8 mouse cellular contexts compared by ENCODE assay signal in the genomic region with DNA sequence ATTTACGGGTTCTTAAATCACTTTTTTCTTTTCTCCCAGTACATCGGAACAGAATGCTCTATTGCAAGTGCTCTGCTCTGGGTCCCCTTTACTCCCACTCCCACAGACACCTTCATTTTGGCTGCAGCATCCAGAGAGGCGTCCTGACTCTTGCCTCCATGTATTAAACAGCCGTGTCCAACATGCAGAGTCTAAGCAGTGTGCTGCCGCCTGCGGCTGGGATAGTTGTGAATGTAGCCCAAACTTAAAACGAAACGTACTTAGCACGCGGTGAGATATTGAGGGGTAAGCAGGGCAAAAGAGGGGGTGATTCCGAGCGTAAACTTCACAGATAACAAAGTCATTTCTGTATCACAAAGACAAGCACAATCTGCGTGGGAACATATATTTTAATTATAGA. TPM values are rescaled to one million over a fixed set of nuclear protein-coding genes. Genes with fewer than 3 reads are reported as not detected.
DNase-seq lines count a peak whose midpoint lies in the region; ATAC-seq and TF ChIP-seq lines count a peak whose summit lies in the region.

No protein-coding gene starts in this region.

- ATAC-seq in heart, postnatal 0 days (ENCODE audit: insufficient read depth, low read depth) = peak; percentile 57; the same call in 1 of the 2 replicates
- no peak for ATAC-seq in limb, embryonic 12.5 days (ENCODE audit: insufficient number of reproducible peaks, insufficient read depth, low FRiP score, low TSS enrichment, low read depth)
- ATAC-seq in midbrain, postnatal 0 days (ENCODE audit: low FRiP score) = 0 out of 2 replicates have a peak, but pooled peaks have one; percentile 53
- ATAC-seq in erythroblast, adult 5-6 weeks (replicated peaks; ENCODE audit: low FRiP score, poor library complexity, severe bottlenecking) = no peak

- H3K4me2 ChIP-seq in heart, postnatal 0 days (ENCODE audit: low read depth, low read length) = peak overlapping the region; percentile 85
- peak overlapping the region; percentile 88 for H3K4me2 ChIP-seq in limb, embryonic 12.5 days
- H3K4me2 ChIP-seq in midbrain, postnatal 0 days (ENCODE audit: low read depth, low read length, poor library complexity, severe bottlenecking) = peak overlapping the region; percentile 87

- DNase-seq in adrenal gland, postnatal 10 days = peak; percentile 14
- no peak for DNase-seq in adrenal gland, adult 8-10 months
- peak; percentile 47 for DNase-seq in embryo, embryonic 11 days
- DNase-seq in heart, postnatal 0 days (ENCODE audit: low spot score) = peak; percentile 61
- DNase-seq in midbrain, postnatal 0 days (ENCODE audit: low spot score) = no peak
- no peak for DNase-seq in adipocyte (ENCODE audit: low spot score)

- 5% methylated on average over 13 of the region's 13 CpGs for WGBS in heart, postnatal 0 days
- WGBS in limb, embryonic 12.5 days = 4% methylated on average over 13 of the region's 13 CpGs
- WGBS in midbrain, postnatal 0 days = 13% methylated on average over 13 of the region's 13 CpGs

- peak overlapping the region; percentile 90 for H3K27ac ChIP-seq in heart, postnatal 0 days (ENCODE audit: low read depth)
- H3K27ac ChIP-seq in limb, embryonic 12.5 days = no peak overlapping the region
- no peak overlapping the region for H3K27ac ChIP-seq in midbrain, postnatal 0 days (ENCODE audit: low read depth, low read length)

- H3K36me3 ChIP-seq in heart, postnatal 0 days (replicated peaks; ENCODE audit: control insufficient read depth, insufficient read depth, low read length) = no peaks in the 10 kb centered on the region
- H3K36me3 ChIP-seq in limb, embryonic 12.5 days = no peaks in the 10 kb centered on the region
- H3K36me3 ChIP-seq in midbrain, postnatal 0 days (ENCODE audit: insufficient read depth, low read length) = no peaks in the 10 kb centered on the region

- no peaks in the 10 kb centered on the region for H3K9me3 ChIP-seq in heart, postnatal 0 days (replicated peaks; ENCODE audit: control insufficient read depth, low read length)
- H3K9me3 ChIP-seq in limb, embryonic 12.5 days = 0 out of 2 replicates have a peak, but pooled peaks cover 5% of the 10 kb centered on the region
- H3K9me3 ChIP-seq in midbrain, postnatal 0 days (ENCODE audit: low read length) = no peaks in the 10 kb centered on the region

- H3K4me1 ChIP-seq in heart, postnatal 0 days (ENCODE audit: control insufficient read depth, insufficient read depth) = 0 out of 2 replicates have a peak, but pooled peaks cover 3% of the 10 kb centered on the region
- peaks cover 19% of the 10 kb centered on the region for H3K4me1 ChIP-seq in limb, embryonic 12.5 days (replicated peaks)
- H3K4me1 ChIP-seq in midbrain, postnatal 0 days (ENCODE audit: insufficient read depth, low read length) = no peaks in the 10 kb centered on the region

- H3K9ac ChIP-seq in heart, postnatal 0 days (replicated peaks; ENCODE audit: low read depth, low read length) = peak overlapping the region; percentile 69
- H3K9ac ChIP-seq in limb, embryonic 12.5 days (replicated peaks) = no peak overlapping the region; the same call in 1 of the 2 replicates
- no peak overlapping the region for H3K9ac ChIP-seq in midbrain, postnatal 0 days (replicated peaks; ENCODE audit: low read length, poor library complexity, severe bottlenecking)

- H3K4me3 ChIP-seq in heart, postnatal 0 days (ENCODE audit: low read depth, low read length) = peak overlapping the region; percentile 66
- H3K4me3 ChIP-seq in limb, embryonic 12.5 days (replicated peaks) = peak overlapping the region; percentile 42
- peak overlapping the region; percentile 35 for H3K4me3 ChIP-seq in midbrain, postnatal 0 days (ENCODE audit: low read depth, low read length)

- peak; percentile 52 for TF ChIP-seq CTCF in heart, postnatal 0 days (IDR thresholded peaks at IDR 0.05; ENCODE audit: low read depth)
- peak; percentile 38; the same call in 1 of the 2 replicates for TF ChIP-seq CTCF in midbrain, postnatal 0 days (IDR thresholded peaks at IDR 0.05)

- no peak for TF ChIP-seq EP300 in heart, postnatal 0 days (IDR thresholded peaks at IDR 0.05; ENCODE audit: low read depth)

- no peaks in the 10 kb centered on the region for H3K27me3 ChIP-seq in heart, postnatal 0 days (ENCODE audit: control insufficient read depth, insufficient read depth, low read length)
- H3K27me3 ChIP-seq in limb, embryonic 12.5 days = 0 out of 2 replicates have a peak, but pooled peaks cover 11% of the 10 kb centered on the region
- H3K27me3 ChIP-seq in midbrain, postnatal 0 days (ENCODE audit: insufficient read depth, low read length) = 0 out of 2 replicates have a peak, but pooled peaks cover 4% of the 10 kb centered on the region

RNA-seq across cellular contexts. Expression of a gene that starts 0.7 kb away (rescaled TPM):
- 10 to 100 TPM; 21.6 to 41.8 TPM for total RNA-seq in adrenal gland, postnatal 10 days (2021)
- total RNA-seq in adrenal gland, adult 8-10 months (2022) = 1 to 10 TPM; 1.3 to 2.2 (median 2.1) TPM
- 128 and 168 TPM in 2 replicates for total RNA-seq in heart, postnatal 0 days (2014; rRNA removed; ENCODE audit: low replicate concordance)
- polyA plus RNA-seq in heart, postnatal 0 days (2015; fragmentation: Nextera tagmentation; extraction: Ambion mirVana) = 125 and 127 TPM in 2 replicates
- polyA plus RNA-seq in limb, embryonic 12.5 days (2016; fragmentation: Nextera tagmentation; extraction: Ambion mirVana) = 17.9 and 22.7 TPM in 2 replicates
- 6.6 and 10.7 TPM in 2 replicates for total RNA-seq in midbrain, postnatal 0 days (2014; rRNA removed)
- 9.8 and 11.3 TPM in 2 replicates for polyA plus RNA-seq in midbrain, postnatal 0 days (2015; fragmentation: Nextera tagmentation; extraction: Ambion mirVana)
- not detected in 2 replicates for total RNA-seq in erythroblast, adult 5-6 weeks (2015; ENCODE audit: low replicate concordance)
- total RNA-seq in erythroblast, adult 5-6 weeks (2017; ENCODE audit: low replicate concordance) = 0.26 TPM in 1 of 2 replicates, not detected in the other

RNA-seq across cellular contexts. Expression of a gene that starts 49.9 kb away (rescaled TPM):
- total RNA-seq in adrenal gland, postnatal 10 days (2021) = under 1 TPM in 1 of 2 experiments, not detected in 1; 0.21 TPM
- not detected for total RNA-seq in adrenal gland, adult 8-10 months (2022)
- total RNA-seq in heart, postnatal 0 days (2014; rRNA removed; ENCODE audit: low replicate concordance) = not detected in 2 replicates
- not detected in 2 replicates for polyA plus RNA-seq in heart, postnatal 0 days (2015; fragmentation: Nextera tagmentation; extraction: Ambion mirVana)
- polyA plus RNA-seq in limb, embryonic 12.5 days (2016; fragmentation: Nextera tagmentation; extraction: Ambion mirVana) = 0.14 TPM in 1 of 2 replicates, not detected in the other
- 0.16 TPM in 1 of 2 replicates, not detected in the other for total RNA-seq in midbrain, postnatal 0 days (2014; rRNA removed)
- 0.07 and 0.10 TPM in 2 replicates for polyA plus RNA-seq in midbrain, postnatal 0 days (2015; fragmentation: Nextera tagmentation; extraction: Ambion mirVana)
- total RNA-seq in erythroblast, adult 5-6 weeks (2015; ENCODE audit: low replicate concordance) = not detected in 2 replicates
- total RNA-seq in erythroblast, adult 5-6 weeks (2017; ENCODE audit: low replicate concordance) = not detected in 2 replicates

Comparison
In these comparisons a context has a peak if more than half of its experiments do, and no peak if none do; other contexts are left out.
1. DNase-seq: peak in adrenal gland, postnatal 10 days (single experiment), embryo, embryonic 11 days (single experiment) and heart, postnatal 0 days (single experiment); none in adrenal gland, adult 8-10 months (single experiment), midbrain, postnatal 0 days (single experiment) and adipocyte (single experiment).
2. ATAC-seq: peak in heart, postnatal 0 days (single experiment) and midbrain, postnatal 0 days (single experiment); none in limb, embryonic 12.5 days (single experiment) and erythroblast, adult 5-6 weeks (single experiment).
3. Peak in every context shown above with its lines, with median percentiles within 50 percentile points of each other: H3K4me2 ChIP-seq and H3K4me3 ChIP-seq.